In the genomic region with DNA sequence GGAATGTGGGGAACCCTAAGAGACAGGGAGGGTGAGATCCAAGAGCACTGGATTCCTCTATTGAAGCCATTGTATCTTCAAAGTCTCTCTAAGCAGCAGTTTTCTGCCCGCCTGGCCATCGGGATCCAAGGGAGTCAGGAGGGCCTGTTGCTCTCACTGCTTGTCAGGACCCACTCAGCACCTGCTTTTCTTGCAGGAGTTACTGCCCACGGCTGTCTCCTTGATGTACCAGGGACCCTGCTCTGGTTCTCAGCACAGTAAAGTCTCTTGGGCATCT, we compare ENCODE assay signal across 20 mouse cellular contexts.
"Had no signal": no experiment of that assay in that cellular context is flagged by ENCODE, and none has a peak within 500 bp of the region (broad histone marks: within the 10 kb centered on the region; RNA-seq: fewer than 3 reads in every experiment).

No protein-coding gene starts in this region.

- H3K4me2 ChIP-seq: limb, embryonic 12.5 days; liver, embryonic 12.5 days; liver, embryonic 15.5 days; lung, embryonic 15.5 days had no signal

- H3K9me3 ChIP-seq: liver, embryonic 12.5 days; liver, embryonic 15.5 days; lung, embryonic 15.5 days had no signal

- H3K36me3 ChIP-seq: limb, embryonic 12.5 days; liver, embryonic 12.5 days; liver, embryonic 15.5 days; lung, embryonic 15.5 days had no signal

- H3K9ac ChIP-seq: limb, embryonic 12.5 days; liver, embryonic 12.5 days; liver, embryonic 15.5 days; lung, embryonic 15.5 days had no signal

- H3K27me3 ChIP-seq: liver, embryonic 12.5 days; liver, embryonic 15.5 days; lung, embryonic 15.5 days had no signal

- ATAC-seq: inflammation-experienced regulatory T-cells, adult 6 months; intestine, embryonic 16.5 days; liver, embryonic 12.5 days had no signal

- H3K4me3 ChIP-seq: left cerebral cortex, adult 2 months; limb, embryonic 12.5 days; liver, embryonic 12.5 days; liver, embryonic 15.5 days; lung, embryonic 15.5 days; megakaryocyte, embryonic 14.5 days had no signal

- DNase-seq: kidney, adult 18-20 months; kidney, adult 9 months; kidney, postnatal 14 days; kidney, postnatal 4 days; liver; lung, adult 18-20 months; lung, postnatal 10 days; lung, postnatal 36 days; thymus, adult 2 months; thymus, postnatal 14 days; thymus, postnatal 4 days had no signal

- H3K27ac ChIP-seq: left cerebral cortex, adult 2 months; limb, embryonic 12.5 days; liver, embryonic 12.5 days; liver, embryonic 15.5 days; lung, embryonic 15.5 days; stomach, postnatal 0 days had no signal

- H3K4me1 ChIP-seq: liver, embryonic 12.5 days; liver, embryonic 15.5 days; lung, embryonic 15.5 days; megakaryocyte, embryonic 14.5 days had no signal
